Mouse (Mus musculus) kidney, postnatal 4 days (tissue): ENCODE measurements at regions not wholly inside any gene's neighbourhood (a gene's known extent, or its start where the extent isn't known, plus 50 kb on each side); places are given as distances from the start of the nearest gene placed in this dataset.
A peak's percentile ranks its signal among the peaks of the same experiment; 100 is the strongest.

Experiments
- DNase-seq, 2 experiments: peaks; one replicate each; pipeline ENCODE4 v3.0.0; 2021; ENCODE audit warnings: mixed read lengths in 2 of 2

- DNase-seq: no peak
Observed at GRCm38 (mm10) chr12:59970775-59971174, 751.2 kb upstream of the Fbxo33 start.

- DNase-seq: peak in 1 of 2 experiments; percentile 2
Observed at GRCm38 (mm10) chr12:59969948-59970347, 750.4 kb upstream of the Fbxo33 start.

GRCm38 (mm10) chr12:59967241-59967640 is 747.7 kb upstream of the Fbxo33 start:
- no peak for DNase-seq

- DNase-seq: no peak
Observed at GRCm38 (mm10) chr12:59961139-59961538, 741.6 kb upstream of the Fbxo33 start.

GRCm38 (mm10) chr12:59932471-59932870 is 712.9 kb upstream of the Fbxo33 start:
- no peak for DNase-seq

- DNase-seq: no peak
Observed at GRCm38 (mm10) chr12:59925071-59925470, 705.5 kb upstream of the Fbxo33 start.

GRCm38 (mm10) chr12:59898931-59899330 is 679.4 kb upstream of the Fbxo33 start:
- DNase-seq: no peak

- no peak for DNase-seq
Observed at GRCm38 (mm10) chr12:59890973-59891372, 671.4 kb upstream of the Fbxo33 start.
